Mouse (Mus musculus): Measurements from ENCODE around the gene Ifngr1. TPM values are rescaled to one million over a fixed set of nuclear protein-coding genes. Genes with fewer than 3 reads are reported as not detected.

Ifngr1 gene
- polyA plus RNA-seq, 1 experiment from 2014 or later = 26.5 TPM

GRCm38 (mm10) chr10:19645119-19645518 is 53.4 kb downstream of the Ifngr1 start:
- Histone ChIP-seq H3K9ac (ENCODE audit: low read depth, low read length) (no peak overlapping the region), H3K4me3 (ENCODE audit: low read length) (no peak overlapping the region), H3K9me3 (ENCODE audit: control insufficient read depth, low read length) (no peaks in the 10 kb centered on the region), H3K4me1 (ENCODE audit: control insufficient read depth, insufficient read depth, low read depth, low read length) (no peaks in the 10 kb centered on the region), H3K27ac (ENCODE audit: low read depth, low read length) (no peak overlapping the region), H3K36me3 (ENCODE audit: control insufficient read depth, insufficient read depth, low read length) (no peaks in the 10 kb centered on the region), H3K27me3 (replicated peaks; ENCODE audit: control insufficient read depth, insufficient read depth, low read length) (no peaks in the 10 kb centered on the region), H3K4me2 (ENCODE audit: low read length) (no peak overlapping the region)
- 91% methylated on average over 2 of the region's 2 CpGs for WGBS
- no peak for ATAC-seq

GRCm38 (mm10) chr10:19657426-19657825 is 65.7 kb downstream of the Ifngr1 start:
- 85% methylated on average over 9 of the region's 9 CpGs for WGBS
- no peak for ATAC-seq
- H3K36me3 ChIP-seq (ENCODE audit: control insufficient read depth, insufficient read depth, low read length) = no peaks in the 10 kb centered on the region

More at GRCm38 (mm10) chr10:19657426-19657825, 65.7 kb downstream of the Ifngr1 start:
- Histone ChIP-seq H3K9ac (ENCODE audit: low read depth, low read length) (no peak overlapping the region), H3K27ac (ENCODE audit: low read depth, low read length) (no peak overlapping the region), H3K4me1 (ENCODE audit: control insufficient read depth, insufficient read depth, low read depth, low read length) (no peaks in the 10 kb centered on the region), H3K27me3 (replicated peaks; ENCODE audit: control insufficient read depth, insufficient read depth, low read length) (no peaks in the 10 kb centered on the region), H3K4me2 (ENCODE audit: low read length) (no peak overlapping the region), H3K9me3 (ENCODE audit: control insufficient read depth, low read length) (no peaks in the 10 kb centered on the region), H3K4me3 (ENCODE audit: low read length) (no peak overlapping the region)

Other genes starting within 250 kb of the Ifngr1 start
- 5.0 and 6.7 TPM in 2 replicates for gene Olig3, start 235.4 kb upstream of the Ifngr1 start, polyA plus RNA-seq (2015; fragmentation: Nextera tagmentation; extraction: Ambion mirVana)
- gene Il22ra2, start 30.0 kb downstream of the Ifngr1 start, polyA plus RNA-seq (2015; fragmentation: Nextera tagmentation; extraction: Ambion mirVana) = not detected in 2 replicates
- gene Il20ra, start 120.6 kb downstream of the Ifngr1 start, polyA plus RNA-seq (2015; fragmentation: Nextera tagmentation; extraction: Ambion mirVana) = 0.44 and 0.75 TPM in 2 replicates

All from hindbrain, embryonic 16.5 days (tissue).